Mouse (Mus musculus) gastrocnemius, postnatal 25 days (tissue): ENCODE results near the gene Anln. TPM values are rescaled to one million over a fixed set of nuclear protein-coding genes. Genes with fewer than 3 reads are reported as not detected.
"Not testable (repeated sequence)": the region's sequence is repeated elsewhere in the genome, so short reads cannot be mapped to it uniquely, and the experiment has no call there.

Experiments used
- DNase-seq: peaks from one replicate; pipeline ENCODE4 v3.0.0; 2022
- total RNA-seq, 2 experiments: library from RNA; stranded (reverse); gene quantifications; 1 replicate in 1 of 2; 2 replicates in 1 of 2; pipeline ENCODE4 v1.2.3; 2021

Gene Anln
- total RNA-seq, 2 experiments from 2014 or later = 1.2 to 1.4 TPM

DNA sequence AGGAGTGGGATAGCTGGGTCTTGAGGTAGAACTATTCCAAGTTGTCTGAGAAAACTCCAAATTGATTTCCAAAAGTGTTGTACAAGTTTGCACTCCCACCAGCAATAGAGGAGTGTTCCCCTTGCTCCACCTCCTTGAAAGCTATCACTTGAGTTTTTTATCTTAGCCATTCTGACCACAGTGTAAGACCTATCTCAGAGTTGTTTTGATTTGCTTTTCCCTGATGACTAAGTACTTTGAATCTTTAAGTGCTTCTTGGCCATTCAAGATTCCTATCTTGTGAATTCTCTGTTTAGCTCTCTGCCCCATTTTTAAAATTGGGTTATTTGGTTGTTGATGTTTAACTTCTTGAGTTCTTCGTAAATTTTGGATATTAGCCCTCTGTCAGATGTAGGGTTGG is 69.9 kb downstream of the Anln start:
- no peak for DNase-seq

DNA sequence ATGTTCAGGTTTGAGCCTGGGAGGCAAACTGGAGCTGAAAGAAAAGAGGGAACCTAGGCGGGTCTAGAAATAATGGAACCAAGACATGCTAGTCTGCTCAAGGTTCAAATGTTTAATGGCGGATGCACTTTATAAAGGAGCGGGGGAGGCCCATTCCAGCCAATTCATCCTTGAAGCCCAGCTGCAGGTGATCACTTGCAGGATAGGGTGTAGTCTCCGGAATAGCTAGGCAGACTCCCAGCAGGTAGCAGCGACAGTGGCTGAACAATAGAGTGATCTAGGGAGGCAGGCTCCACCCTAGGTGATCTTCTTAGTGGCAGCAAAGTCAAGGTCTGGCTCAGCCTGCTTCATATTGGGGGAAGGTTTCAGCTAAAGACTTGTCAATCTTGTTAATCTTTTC is 72.9 kb downstream of the Anln start:
- DNase-seq = not testable (repeated sequence)

DNA sequence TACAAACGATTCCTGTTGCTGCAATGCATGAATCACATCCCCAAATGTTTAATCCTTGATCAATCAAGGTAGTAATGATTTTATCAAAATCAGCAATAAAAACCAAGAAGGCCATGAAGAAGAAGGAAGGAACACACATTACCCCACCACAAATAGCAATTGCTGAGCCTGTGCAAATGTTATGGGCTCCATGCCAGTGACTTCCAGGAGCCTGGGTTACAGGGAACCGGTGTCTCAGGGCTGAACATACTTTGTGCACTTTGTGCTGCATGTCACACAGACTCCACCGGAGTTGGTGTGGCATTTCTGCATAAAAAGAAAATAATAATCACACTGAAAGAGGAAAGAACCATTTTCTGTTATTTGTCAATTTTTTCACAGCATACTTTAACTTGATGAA is 74.9 kb downstream of the Anln start:
- no peak for DNase-seq

- no peak for DNase-seq
These were observed 75.8 kb downstream of the Anln start for GRCm38 (mm10) chr9:22313218-22313617.

DNA sequence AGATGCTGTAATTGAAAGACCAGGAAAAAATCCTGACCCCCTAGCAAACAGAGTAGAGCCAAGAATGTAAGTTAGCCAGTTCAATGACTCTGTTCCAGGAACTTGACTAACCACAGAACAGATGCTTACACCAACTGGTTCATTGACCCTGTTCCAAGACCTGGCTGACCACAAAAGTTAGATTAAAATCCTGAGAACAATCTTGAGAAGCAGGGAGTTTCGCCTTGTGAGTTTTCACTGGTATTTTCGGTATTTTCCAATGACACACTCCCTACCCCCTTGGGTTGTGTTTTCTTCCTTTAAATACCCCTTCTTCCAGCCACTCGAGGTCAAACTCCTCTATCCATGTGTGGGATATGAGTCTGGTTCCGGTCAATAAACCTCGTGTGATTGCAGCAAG is 79.3 kb downstream of the Anln start:
- no peak for DNase-seq

DNA sequence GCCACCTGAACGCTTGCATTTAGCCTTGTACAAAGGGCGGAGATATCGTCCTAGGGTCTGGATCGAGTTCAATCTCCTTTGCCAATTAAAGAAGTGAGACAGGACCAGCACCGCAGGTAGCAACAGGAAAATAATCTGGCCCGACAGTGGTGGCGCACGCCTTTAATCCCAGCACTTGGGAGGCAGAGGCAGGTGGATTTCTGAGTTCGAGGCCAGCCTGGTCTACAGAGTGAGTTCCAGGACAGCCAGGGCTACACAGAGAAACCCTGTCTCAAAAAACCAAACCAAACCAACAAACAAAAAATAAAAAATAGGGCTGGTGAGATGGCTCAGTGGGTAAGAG is 81.1 kb downstream of the Anln start:
- not testable (repeated sequence) for DNase-seq

DNA sequence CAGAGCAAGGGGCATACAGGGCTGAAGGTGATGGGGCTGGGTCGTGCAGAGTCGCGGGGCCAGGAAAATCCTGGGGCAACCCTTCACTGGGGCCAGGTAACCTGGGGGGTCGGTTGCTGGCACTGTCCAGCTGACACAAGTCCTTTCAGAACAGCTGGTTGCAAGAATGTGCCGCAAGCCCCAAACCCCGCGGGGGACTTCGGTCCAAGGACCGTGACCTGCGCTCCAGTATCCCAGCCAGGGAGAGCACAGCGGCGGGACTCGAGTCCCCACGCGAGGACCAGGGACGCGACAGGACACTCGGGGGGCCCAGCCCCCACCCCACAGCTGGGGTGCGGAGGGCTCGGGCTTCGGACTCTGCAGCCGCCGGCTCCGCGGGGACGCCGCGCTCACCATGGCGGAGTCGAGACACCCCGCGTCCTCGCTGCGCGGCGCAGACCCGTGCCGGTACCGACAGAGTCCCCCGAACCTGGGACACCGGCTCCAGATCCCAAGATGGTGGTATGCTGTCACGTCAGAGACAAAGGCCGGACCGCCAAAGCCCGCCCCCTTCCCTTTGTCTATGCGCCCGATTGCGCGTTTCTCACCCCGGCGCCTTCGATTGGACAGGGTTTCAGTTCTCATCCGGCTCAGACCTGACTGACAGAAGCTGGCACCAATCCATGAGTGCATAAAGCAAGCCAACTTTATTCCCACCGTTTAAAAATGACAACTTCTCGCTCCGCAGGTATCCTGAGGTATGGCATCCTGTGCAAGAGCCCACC is 81.7 kb downstream of the Anln start, which contains the start of gene Zfp810:
Gene Zfp810 (minus strand): TSS at position 493 of the 764 bp plus-strand sequence.
- peak; percentile 87 for DNase-seq

GRCm38 (mm10) chr9:22306726-22307125 is 82.3 kb downstream of the Anln start:
- no peak for DNase-seq

- no peak for DNase-seq
These were observed 86.8 kb downstream of the Anln start for GRCm38 (mm10) chr9:22302199-22302598.

Other genes starting within 250 kb of the Anln start
- gene Pigyl, start 232.3 kb downstream of the Anln start, total RNA-seq = 10 to 100 TPM; 30.9 to 31.9 TPM
- under 1 TPM in 1 of 2 experiments, not detected in 1; 0.11 TPM for gene Zfp872, start 201.1 kb downstream of the Anln start, total RNA-seq
- gene Zfp809, start 163.5 kb downstream of the Anln start, total RNA-seq = 1 to 10 TPM; 6.6 to 7.9 TPM
- gene Zfp599, start 129.3 kb downstream of the Anln start, total RNA-seq = not detected
- under 1 TPM; 0.91 to 0.95 TPM for gene Zfp810, start 81.5 kb downstream of the Anln start, total RNA-seq
- gene 9530077C05Rik, start 22.3 kb upstream of the Anln start, total RNA-seq = under 1 TPM; 0.20 to 0.86 TPM
- gene Gm17545, start 65.1 kb upstream of the Anln start, total RNA-seq = not detected
- 10 to 100 TPM; 30.1 to 31.2 TPM for gene Rp9, start 80.6 kb upstream of the Anln start, total RNA-seq
- gene Bbs9, start 86.5 kb upstream of the Anln start, total RNA-seq = 1 to 10 TPM; 7.3 to 7.8 TPM